Mouse (Mus musculus): ENCODE data around the gene Magi3. TPM values are rescaled to one million over a fixed set of nuclear protein-coding genes. Genes with fewer than 3 reads are reported as not detected.
A peak's percentile ranks its signal among the peaks of the same experiment; 100 is the strongest.

The Magi3 gene
- polyA plus RNA-seq, 1 experiment from 2014 or later, result 11.1 TPM

DNA sequence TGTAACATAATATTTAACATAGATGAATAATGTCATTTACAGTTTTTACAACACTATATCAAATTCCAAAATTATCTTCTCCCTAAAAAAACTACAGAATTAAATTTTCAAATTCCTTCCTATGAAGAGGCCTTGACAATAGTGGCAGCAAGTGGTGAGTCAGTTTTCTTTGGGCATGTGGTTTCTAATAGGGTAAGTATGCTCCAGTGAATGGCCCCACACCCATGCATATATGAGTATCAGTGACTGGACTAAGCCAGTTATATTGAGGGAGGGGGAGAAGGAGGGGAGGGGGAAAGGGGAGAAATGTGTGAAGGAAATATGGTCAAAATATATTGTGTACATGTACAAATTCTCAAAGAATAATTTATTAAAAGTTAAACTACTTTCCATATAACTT is 37.5 kb downstream of the Magi3 start:
- Histone ChIP-seq H3K27me3 (ENCODE audit: control insufficient read depth, insufficient read depth, low read length) (no peaks in the 10 kb centered on the region), H3K9ac (ENCODE audit: low read depth, low read length) (no peak overlapping the region), H3K27ac (ENCODE audit: low read depth, low read length) (no peak overlapping the region), H3K4me3 (ENCODE audit: low read depth, low read length) (no peak overlapping the region), H3K4me1 (ENCODE audit: control insufficient read depth, insufficient read depth, low read length) (no peaks in the 10 kb centered on the region), H3K4me2 (no peak overlapping the region), H3K9me3 (replicated peaks; ENCODE audit: control insufficient read depth, low read length) (no peaks in the 10 kb centered on the region), H3K36me3 (ENCODE audit: control insufficient read depth, insufficient read depth, low read length) (peaks cover 3% of the 10 kb centered on the region; the same call in 1 of the 2 replicates)
- ATAC-seq (replicated peaks; ENCODE audit: insufficient number of reproducible peaks, low FRiP score, low TSS enrichment), result no peak

DNA sequence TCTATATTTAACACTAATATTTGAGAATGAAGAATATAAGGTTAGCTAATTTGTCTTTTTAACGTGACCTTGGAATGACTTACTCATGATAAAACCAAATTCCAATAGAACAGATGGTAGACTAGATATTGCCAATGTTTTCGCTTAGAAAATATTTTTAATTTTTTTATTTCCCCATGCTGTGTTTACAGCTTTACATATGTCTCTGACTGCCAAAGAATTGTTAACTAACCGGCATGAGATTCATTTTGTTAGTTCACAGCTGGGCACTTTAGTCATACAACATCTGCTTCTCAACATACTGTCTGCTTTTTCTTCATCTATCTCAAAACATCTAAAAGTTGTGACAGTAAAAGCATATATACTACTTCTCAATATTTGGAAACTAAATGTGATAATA is 58.8 kb downstream of the Magi3 start:
- no peak for ATAC-seq (replicated peaks; ENCODE audit: insufficient number of reproducible peaks, low FRiP score, low TSS enrichment)
- WGBS (ENCODE audit: insufficient replicate concordance), result 87% methylated on average over 3 of the region's 3 CpGs
- H3K4me2 ChIP-seq, result no peak overlapping the region

GRCm38 (mm10) chr3:104160603-104161002 is 59.6 kb downstream of the Magi3 start:
- no peak overlapping the region for H3K4me3 ChIP-seq (ENCODE audit: low read depth, low read length)
- no peak overlapping the region for H3K4me2 ChIP-seq
- H3K27ac ChIP-seq (ENCODE audit: low read depth, low read length), result no peak overlapping the region
- H3K36me3 ChIP-seq (ENCODE audit: control insufficient read depth, insufficient read depth, low read length), result no peaks in the 10 kb centered on the region
- WGBS (ENCODE audit: insufficient replicate concordance), result 69% methylated on average over 6 of the region's 6 CpGs
- no peak for ATAC-seq (replicated peaks; ENCODE audit: insufficient number of reproducible peaks, low FRiP score, low TSS enrichment)
- H3K9ac ChIP-seq (ENCODE audit: low read depth, low read length), result no peak overlapping the region
- peaks cover 2% of the 10 kb centered on the region; the same call in 1 of the 2 replicates for H3K4me1 ChIP-seq (ENCODE audit: control insufficient read depth, insufficient read depth, low read length)
- no peaks in the 10 kb centered on the region for H3K9me3 ChIP-seq (replicated peaks; ENCODE audit: control insufficient read depth, low read length)
- no peaks in the 10 kb centered on the region for H3K27me3 ChIP-seq (ENCODE audit: control insufficient read depth, insufficient read depth, low read length)

More for the DNA sequence above, 58.8 kb downstream of the Magi3 start:
- H3K27ac ChIP-seq (ENCODE audit: low read depth, low read length), result no peak overlapping the region
- no peak overlapping the region for H3K9ac ChIP-seq (ENCODE audit: low read depth, low read length)
- H3K36me3 ChIP-seq (ENCODE audit: control insufficient read depth, insufficient read depth, low read length), result no peaks in the 10 kb centered on the region
- H3K4me1 ChIP-seq (ENCODE audit: control insufficient read depth, insufficient read depth, low read length), result peaks cover 2% of the 10 kb centered on the region; the same call in 1 of the 2 replicates
- H3K27me3 ChIP-seq (ENCODE audit: control insufficient read depth, insufficient read depth, low read length), result no peaks in the 10 kb centered on the region
- H3K9me3 ChIP-seq (replicated peaks; ENCODE audit: control insufficient read depth, low read length), result no peaks in the 10 kb centered on the region
- no peak overlapping the region for H3K4me3 ChIP-seq (ENCODE audit: low read depth, low read length)

DNA sequence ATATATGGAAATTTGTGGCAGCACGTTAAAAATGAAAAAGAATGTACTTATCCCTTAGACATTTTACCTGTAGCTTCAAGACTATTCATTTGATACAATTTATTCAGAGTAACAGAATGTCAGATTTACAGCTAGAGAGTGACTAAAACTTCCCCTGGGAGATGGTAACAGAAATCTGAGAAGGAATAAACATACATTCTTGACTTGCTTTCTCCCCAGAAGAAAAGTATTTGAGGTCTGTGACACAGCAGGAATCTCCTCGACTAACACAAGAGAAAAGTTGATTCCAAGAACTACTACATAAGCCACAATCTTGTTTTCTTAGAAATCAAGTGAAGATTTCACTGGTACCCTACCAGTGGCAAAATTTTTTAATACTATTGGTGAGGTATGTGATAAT is 70.0 kb downstream of the Magi3 start:
- H3K4me3 ChIP-seq (ENCODE audit: low read depth, low read length), result no peak overlapping the region
- ATAC-seq (replicated peaks; ENCODE audit: insufficient number of reproducible peaks, low FRiP score, low TSS enrichment), result no peak
- no peaks in the 10 kb centered on the region for H3K27me3 ChIP-seq (ENCODE audit: control insufficient read depth, insufficient read depth, low read length)
- no peaks in the 10 kb centered on the region for H3K36me3 ChIP-seq (ENCODE audit: control insufficient read depth, insufficient read depth, low read length)
- H3K27ac ChIP-seq (ENCODE audit: low read depth, low read length), result no peak overlapping the region
- no peak overlapping the region for H3K4me2 ChIP-seq
- no peaks in the 10 kb centered on the region for H3K4me1 ChIP-seq (ENCODE audit: control insufficient read depth, insufficient read depth, low read length)
- no peaks in the 10 kb centered on the region for H3K9me3 ChIP-seq (replicated peaks; ENCODE audit: control insufficient read depth, low read length)
- no peak overlapping the region for H3K9ac ChIP-seq (ENCODE audit: low read depth, low read length)
- 69% methylated on average over 2 of the region's 2 CpGs for WGBS (ENCODE audit: insufficient replicate concordance)

DNA sequence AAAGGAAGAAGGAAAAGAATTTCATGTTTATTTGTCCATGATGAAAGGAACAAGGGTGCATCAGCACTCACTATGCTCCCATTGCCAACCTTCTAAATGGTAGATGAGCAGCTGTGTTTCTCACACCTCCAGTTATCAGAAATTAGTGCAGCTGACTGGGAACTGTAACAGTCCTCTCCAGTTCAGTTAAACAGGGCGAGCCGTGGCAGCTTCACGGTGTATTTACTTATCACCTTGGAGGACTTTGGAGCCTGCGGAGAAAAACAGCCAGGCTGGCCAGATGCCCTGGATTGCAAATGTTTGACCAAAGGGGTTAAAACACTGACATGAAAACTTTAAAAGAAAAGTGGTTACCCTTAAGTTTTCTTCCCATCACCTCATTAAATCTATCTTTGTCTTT is 77.8 kb downstream of the Magi3 start:
- H3K4me2 ChIP-seq, result no peak overlapping the region
- H3K27me3 ChIP-seq (ENCODE audit: control insufficient read depth, insufficient read depth, low read length), result no peaks in the 10 kb centered on the region
- no peak overlapping the region for H3K4me3 ChIP-seq (ENCODE audit: low read depth, low read length)
- no peaks in the 10 kb centered on the region for H3K9me3 ChIP-seq (replicated peaks; ENCODE audit: control insufficient read depth, low read length)
- H3K27ac ChIP-seq (ENCODE audit: low read depth, low read length), result peak overlapping the region; percentile 7; the same call in 1 of the 2 replicates
- no peak for ATAC-seq (replicated peaks; ENCODE audit: insufficient number of reproducible peaks, low FRiP score, low TSS enrichment)
- H3K9ac ChIP-seq (ENCODE audit: low read depth, low read length), result no peak overlapping the region
- no peaks in the 10 kb centered on the region for H3K36me3 ChIP-seq (ENCODE audit: control insufficient read depth, insufficient read depth, low read length)
- H3K4me1 ChIP-seq (ENCODE audit: control insufficient read depth, insufficient read depth, low read length), result peaks cover 4% of the 10 kb centered on the region
- WGBS (ENCODE audit: insufficient replicate concordance), result 9% methylated on average over 4 of the region's 4 CpGs

GRCm38 (mm10) chr3:104138953-104139450 is 81.2 kb downstream of the Magi3 start:
- Histone ChIP-seq H3K27me3 (ENCODE audit: control insufficient read depth, insufficient read depth, low read length) (no peaks in the 10 kb centered on the region), H3K4me1 (ENCODE audit: control insufficient read depth, insufficient read depth, low read length) (peaks cover 4% of the 10 kb centered on the region), H3K9ac (ENCODE audit: low read depth, low read length) (no peak overlapping the region), H3K4me3 (ENCODE audit: low read depth, low read length) (no peak overlapping the region), H3K4me2 (no peak overlapping the region), H3K36me3 (ENCODE audit: control insufficient read depth, insufficient read depth, low read length) (no peaks in the 10 kb centered on the region), H3K27ac (ENCODE audit: low read depth, low read length) (no peak overlapping the region), H3K9me3 (replicated peaks; ENCODE audit: control insufficient read depth, low read length) (no peaks in the 10 kb centered on the region)
- WGBS (ENCODE audit: insufficient replicate concordance), result 89% methylated on average over 4 of the region's 4 CpGs
- no peak; the same call in 1 of the 2 replicates for ATAC-seq (replicated peaks; ENCODE audit: insufficient number of reproducible peaks, low FRiP score, low TSS enrichment)

DNA sequence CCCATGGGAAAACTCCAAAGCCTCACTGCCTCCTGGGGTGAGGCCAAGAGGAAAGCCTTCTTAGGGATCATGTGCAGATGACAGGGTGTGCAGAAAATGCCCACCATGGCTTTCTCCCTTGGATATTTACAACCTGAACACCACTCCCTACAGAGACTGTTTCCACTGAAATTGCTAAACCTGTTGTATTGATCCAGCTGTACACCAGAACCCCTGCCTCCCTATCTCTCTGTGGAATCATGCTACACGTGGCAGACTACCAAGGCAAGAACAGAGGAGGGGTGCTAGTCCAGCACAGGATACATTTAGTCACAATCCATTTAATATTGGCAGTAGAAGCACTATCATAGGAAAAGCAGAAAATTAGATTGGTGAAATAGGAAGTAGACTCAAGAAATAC is 94.5 kb downstream of the Magi3 start:
- WGBS (ENCODE audit: insufficient replicate concordance), result 58% methylated on average over 1 of the region's 1 CpGs
- Histone ChIP-seq H3K9me3 (replicated peaks; ENCODE audit: control insufficient read depth, low read length) (no peaks in the 10 kb centered on the region), H3K36me3 (ENCODE audit: control insufficient read depth, insufficient read depth, low read length) (no peaks in the 10 kb centered on the region), H3K9ac (ENCODE audit: low read depth, low read length) (no peak overlapping the region), H3K27ac (ENCODE audit: low read depth, low read length) (no peak overlapping the region), H3K27me3 (ENCODE audit: control insufficient read depth, insufficient read depth, low read length) (no peaks in the 10 kb centered on the region), H3K4me1 (ENCODE audit: control insufficient read depth, insufficient read depth, low read length) (no peaks in the 10 kb centered on the region), H3K4me2 (no peak overlapping the region), H3K4me3 (ENCODE audit: low read depth, low read length) (no peak overlapping the region)
- no peak for ATAC-seq (replicated peaks; ENCODE audit: insufficient number of reproducible peaks, low FRiP score, low TSS enrichment)

GRCm38 (mm10) chr3:104123846-104124245 is 96.3 kb downstream of the Magi3 start:
- Histone ChIP-seq H3K27me3 (ENCODE audit: control insufficient read depth, insufficient read depth, low read length) (no peaks in the 10 kb centered on the region), H3K9me3 (replicated peaks; ENCODE audit: control insufficient read depth, low read length) (no peaks in the 10 kb centered on the region), H3K4me1 (ENCODE audit: control insufficient read depth, insufficient read depth, low read length) (no peaks in the 10 kb centered on the region), H3K27ac (ENCODE audit: low read depth, low read length) (no peak overlapping the region), H3K4me2 (no peak overlapping the region), H3K36me3 (ENCODE audit: control insufficient read depth, insufficient read depth, low read length) (no peaks in the 10 kb centered on the region), H3K9ac (ENCODE audit: low read depth, low read length) (no peak overlapping the region), H3K4me3 (ENCODE audit: low read depth, low read length) (no peak overlapping the region)
- no peak for ATAC-seq (replicated peaks; ENCODE audit: insufficient number of reproducible peaks, low FRiP score, low TSS enrichment)
- WGBS (ENCODE audit: insufficient replicate concordance), result 87% methylated on average over 1 of the region's 1 CpGs

DNA sequence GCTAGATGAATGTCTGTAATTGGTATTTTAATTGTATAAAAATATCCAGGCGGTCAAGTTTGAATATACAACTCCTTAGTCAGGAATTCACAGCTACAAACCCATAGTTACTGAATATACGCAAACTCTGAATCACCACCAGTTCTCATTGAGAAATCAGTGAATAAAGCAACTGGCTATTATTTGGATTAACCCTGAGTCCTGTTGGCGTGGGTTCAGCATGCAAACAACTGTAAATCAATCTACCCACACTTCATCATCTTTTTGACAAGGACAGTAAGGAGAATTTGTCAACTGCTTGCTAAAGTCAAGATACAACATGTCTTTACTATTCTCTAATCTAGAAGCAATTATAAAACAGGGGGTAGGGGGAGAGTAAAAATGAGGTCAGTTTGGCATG is 110.7 kb downstream of the Magi3 start:
- ATAC-seq (replicated peaks; ENCODE audit: insufficient number of reproducible peaks, low FRiP score, low TSS enrichment), result no peak
- Histone ChIP-seq H3K27me3 (ENCODE audit: control insufficient read depth, insufficient read depth, low read length) (no peaks in the 10 kb centered on the region), H3K4me3 (ENCODE audit: low read depth, low read length) (no peak overlapping the region), H3K36me3 (ENCODE audit: control insufficient read depth, insufficient read depth, low read length) (no peaks in the 10 kb centered on the region), H3K9me3 (replicated peaks; ENCODE audit: control insufficient read depth, low read length) (no peaks in the 10 kb centered on the region), H3K27ac (ENCODE audit: low read depth, low read length) (no peak overlapping the region), H3K4me2 (no peak overlapping the region), H3K4me1 (ENCODE audit: control insufficient read depth, insufficient read depth, low read length) (0 out of 2 replicates have a peak, but pooled peaks cover 2% of the 10 kb centered on the region), H3K9ac (ENCODE audit: low read depth, low read length) (no peak overlapping the region)
- 73% methylated on average over 3 of the region's 3 CpGs for WGBS (ENCODE audit: insufficient replicate concordance)

All from heart, embryonic 11.5 days (tissue).